Comparison of ENCODE assay signal across 20 mouse cellular contexts in genomic region chr1:44032948-44033347, GRCm38 (mm10). TPM values are rescaled to one million over a fixed set of nuclear protein-coding genes. Genes with fewer than 3 reads are reported as not detected.
A peak's percentile ranks its signal among the peaks of the same experiment; 100 is the strongest.
DNase-seq lines count a peak whose midpoint lies in the region; TF ChIP-seq lines count a peak whose summit lies in the region.
"Had no signal": no experiment of that assay in that cellular context is flagged by ENCODE, and none has a peak within 500 bp of the region (broad histone marks: within the 10 kb centered on the region; RNA-seq: fewer than 3 reads in every experiment).

No protein-coding gene starts in this region.

- 95% methylated on average over 5 of the region's 5 CpGs for WGBS in thymus, adult 2 months

- no peaks in the 10 kb centered on the region for H3K36me3 ChIP-seq in CH12.LX (replicated peaks in 1 of 2; ENCODE audit: control insufficient read depth in 1 of 2, insufficient read depth in 1 of 2, low read length in 1 of 2)
- H3K36me3 ChIP-seq in thymus, adult 2 months (ENCODE audit: control insufficient read depth, insufficient read depth, low read length), result no peaks in the 10 kb centered on the region
- H3K36me3 ChIP-seq: embryonic facial prominence, embryonic 10.5 days; embryonic facial prominence, embryonic 12.5 days; forebrain, embryonic 15.5 days had no signal

- H3K79me2 ChIP-seq in CH12.LX (replicated peaks; ENCODE audit: control insufficient read depth, extremely low read depth, insufficient read depth, poor library complexity, severe bottlenecking), result no peaks in the 10 kb centered on the region

- no peak overlapping the region for H3K9ac ChIP-seq in CH12.LX (ENCODE audit: insufficient read depth, low read depth)
- H3K9ac ChIP-seq: embryonic facial prominence, embryonic 12.5 days; forebrain, embryonic 13.5 days; forebrain, embryonic 15.5 days; forebrain, postnatal 0 days had no signal

- intact Hi-C loops in heart, postnatal 10 days (cut with DNase I), result no loop called here

- 0 out of 2 replicates have a peak, but pooled peaks have one; percentile 26 for TF ChIP-seq EP300 in CH12.LX (IDR thresholded peaks at IDR 0.05; ENCODE audit: low read length)

- H3K4me3 ChIP-seq in CH12.LX (replicated peaks in 1 of 3; ENCODE audit: low read depth in 2 of 3, low read length in 2 of 3, poor library complexity in 1 of 3), result no peak overlapping the region
- H3K4me3 ChIP-seq in thymus, adult 2 months (ENCODE audit: control insufficient read depth, insufficient read depth, low read length), result no peak overlapping the region
- H3K4me3 ChIP-seq: embryonic facial prominence, embryonic 10.5 days; embryonic facial prominence, embryonic 12.5 days; forebrain, embryonic 13.5 days; forebrain, embryonic 15.5 days had no signal

- no peak for DNase-seq in CH12.LX (ENCODE audit: extremely low read depth)
- peak; percentile 59 for DNase-seq in induced T-regulatory cell, adult 2 months (ENCODE audit: low read depth)
- DNase-seq in heart, postnatal 10 days, result no peak
- no peak for DNase-seq in yolk sac, embryonic 10.5 days (ENCODE audit: low spot score)
- no peak for DNase-seq in thymus, adult 2 months
- DNase-seq: adrenal gland, adult 8-10 months; adrenal gland, postnatal 14 days; adrenal gland, postnatal 36 days; cerebellum, adult 11-12 months; cerebellum, adult 2 months; cerebellum, adult 9-10 months; cerebellum, postnatal 10 days; cerebellum, postnatal 25 days; forebrain, postnatal 0 days had no signal

- H3K4me1 ChIP-seq in CH12.LX (ENCODE audit: control insufficient read depth in 1 of 2, insufficient read depth in 2 of 2), result no peaks in the 10 kb centered on the region
- no peaks in the 10 kb centered on the region for H3K4me1 ChIP-seq in thymus, adult 2 months (replicated peaks; ENCODE audit: control insufficient read depth, insufficient read depth, low read length)
- H3K4me1 ChIP-seq: embryonic facial prominence, embryonic 10.5 days; embryonic facial prominence, embryonic 12.5 days; forebrain, embryonic 13.5 days; forebrain, embryonic 15.5 days had no signal

- no peak for TF ChIP-seq CTCF in CH12.LX (conservative IDR thresholded peaks at IDR 0.05 in 1 of 2, IDR thresholded peaks at IDR 0.05 in 1 of 2; ENCODE audit: low read depth in 2 of 2, low read length in 2 of 2)
- no peak for TF ChIP-seq CTCF in thymus, adult 2 months (IDR thresholded peaks at IDR 0.05; ENCODE audit: borderline replicate concordance, control insufficient read depth, extremely low read depth, insufficient read depth, low read length, poor library complexity)

- no peak overlapping the region for H3K27ac ChIP-seq in CH12.LX (ENCODE audit: insufficient read depth, low read depth)
- no peak overlapping the region for H3K27ac ChIP-seq in thymus, adult 2 months (ENCODE audit: control insufficient read depth, insufficient read depth, low read length)
- H3K27ac ChIP-seq: embryonic facial prominence, embryonic 10.5 days; embryonic facial prominence, embryonic 12.5 days; forebrain, embryonic 13.5 days; forebrain, embryonic 15.5 days had no signal

- no peaks in the 10 kb centered on the region for H3K27me3 ChIP-seq in CH12.LX (replicated peaks)
- no peaks in the 10 kb centered on the region for H3K27me3 ChIP-seq in thymus, adult 2 months (ENCODE audit: control insufficient read depth, insufficient read depth, low read length)
- H3K27me3 ChIP-seq: embryonic facial prominence, embryonic 12.5 days; forebrain, embryonic 13.5 days; forebrain, embryonic 15.5 days had no signal

- no peak overlapping the region for H3K4me2 ChIP-seq in CH12.LX (ENCODE audit: insufficient read depth, low read depth, poor library complexity, severe bottlenecking)
- H3K4me2 ChIP-seq: embryonic facial prominence, embryonic 12.5 days; forebrain, embryonic 13.5 days; forebrain, embryonic 15.5 days had no signal

- in situ Hi-C loops in CH12.LX (cut with MboI; ENCODE audit: low pct_ligation_motif_present, low pct_unique_long_range_greater_than_20kb, low sequenced_read_pairs), result loop anchor here (25.0 kb wide), 1 partner anchor 271 kb away; no protein-coding TSS in a partner anchor

- TF ChIP-seq POLR2A in CH12.LX (IDR thresholded peaks at IDR 0.05; ENCODE audit: low read depth, low read length), result no peak
- TF ChIP-seq POLR2A in thymus, adult 2 months (IDR thresholded peaks at IDR 0.05; ENCODE audit: control insufficient read depth, extremely low read depth, insufficient read depth, low read length, poor library complexity), result no peak

- dilution Hi-C loops in CH12.LX (cut with MboI; ENCODE audit: extremely low pct_ligation_motif_present, extremely low pct_unique_long_range_greater_than_20kb, low sequenced_read_pairs), result no loop called here

- TF ChIP-seq RAD21 in CH12.LX (IDR thresholded peaks at IDR 0.05; ENCODE audit: low read depth, low read length), result no peak

- no peaks in the 10 kb centered on the region for H3K9me3 ChIP-seq in CH12.LX (replicated peaks; ENCODE audit: low read length)
- H3K9me3 ChIP-seq: embryonic facial prominence, embryonic 10.5 days; embryonic facial prominence, embryonic 12.5 days; forebrain, embryonic 13.5 days; forebrain, embryonic 15.5 days had no signal

TF ChIP-seq in CH12.LX, 34 proteins besides CTCF, POLR2A, EP300 and RAD21:
- TF ChIP-seq NELFE (IDR thresholded peaks at IDR 0.05; ENCODE audit: low read depth, low read length) (no peak), IRF4 (IDR thresholded peaks at IDR 0.05; ENCODE audit: low read depth, low read length) (peak; percentile 28; the same call in 1 of the 2 replicates), MAZ (IDR thresholded peaks at IDR 0.05; ENCODE audit: low read depth, low read length) (no peak), BHLHE40 (IDR thresholded peaks at IDR 0.05; ENCODE audit: low read depth, low read length) (no peak), ZNF384 (IDR thresholded peaks at IDR 0.05; ENCODE audit: low read depth, low read length) (no peak), USF2 (conservative IDR thresholded peaks at IDR 0.05; ENCODE audit: low read depth, low read length) (no peak), ZMIZ1 (IDR thresholded peaks at IDR 0.05; ENCODE audit: low read depth, low read length) (no peak), PAX5 (IDR thresholded peaks at IDR 0.05; ENCODE audit: low read length) (no peak)

RNA-seq across cellular contexts. Expression of gene Mettl21c, which starts 13.1 kb away (rescaled TPM):
- total RNA-seq in CH12.LX (2012; rRNA removed), result 0.13 and 0.17 TPM in 2 replicates
- total RNA-seq in CH12.LX (2014; rRNA removed), result 0.31 and 0.47 TPM in 2 replicates
- 0.16 and 0.37 TPM in 2 replicates for polyA plus RNA-seq in CH12.LX (2012; ENCODE audit: insufficient read length, low read depth)
- not detected for total RNA-seq in heart, postnatal 10 days (2021)
- polyA plus RNA-seq in thymus, adult 2 months (2012; rRNA removed), result 0.08 and 0.42 TPM in 2 replicates
- total RNA-seq: adrenal gland, adult 18-20 months; adrenal gland, postnatal 14 days; adrenal gland, postnatal 36 days had no signal
- polyA plus RNA-seq: cerebellum, adult 2 months had no signal

RNA-seq across cellular contexts. Expression of gene Gm8251, which starts 28.8 kb away (rescaled TPM):
- total RNA-seq in CH12.LX (2012; rRNA removed) (0.08 and 0.13 TPM in 2 replicates), CH12.LX (2014; rRNA removed) (0.13 and 0.24 TPM in 2 replicates)
- 0.23 and 0.34 TPM in 2 replicates for polyA plus RNA-seq in CH12.LX (2012; ENCODE audit: insufficient read length, low read depth)
- total RNA-seq in heart, postnatal 10 days (2021), result not detected
- 0.13 and 0.18 TPM in 2 replicates for polyA plus RNA-seq in thymus, adult 2 months (2012; rRNA removed)
- total RNA-seq: adrenal gland, postnatal 14 days had no signal
- polyA plus RNA-seq: cortical plate, adult 2 months; forebrain, postnatal 0 days had no signal
